Mouse (Mus musculus) lung, postnatal 0 days (tissue): ENCODE results near the gene Glis2.
"Not testable (repeated sequence)": the region's sequence is repeated elsewhere in the genome, so short reads cannot be mapped to it uniquely, and the experiment has no call there.

Experiments
- CTCF ChIP-seq: IDR thresholded peaks from 2 replicates; pipeline ENCODE4 v1.5.1; 2016; ENCODE audit warnings: antibody characterized with exemption, mild to moderate bottlenecking
- EP300 ChIP-seq: IDR thresholded peaks from 2 replicates; pipeline ENCODE4 v1.6.1; 2016; ENCODE audit warnings: antibody characterized with exemption, mild to moderate bottlenecking, control low read depth

DNA sequence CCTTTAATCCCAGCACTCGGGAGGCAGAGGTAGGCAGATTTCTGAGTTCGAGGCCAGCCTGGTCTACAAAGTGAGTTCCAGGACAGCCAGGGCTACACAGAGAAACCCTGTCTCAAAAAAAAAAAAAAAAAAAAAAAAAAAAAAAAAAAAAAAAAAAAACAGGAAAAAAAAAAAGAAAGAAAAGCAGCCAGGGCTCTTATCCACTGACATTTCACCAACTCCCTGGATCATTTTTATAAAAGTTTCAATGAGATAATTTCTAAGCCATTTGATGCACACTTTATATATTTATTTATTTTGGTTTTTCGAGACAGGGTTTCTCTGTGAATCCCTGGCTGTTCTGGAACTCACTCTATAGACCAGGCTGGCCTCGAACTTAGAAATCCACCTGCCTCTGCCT, 13.3 kb upstream of the Glis2 start:
- TF ChIP-seq CTCF, EP300: not testable (repeated sequence)
